Mouse (Mus musculus) thymus, adult 2 months (tissue): ENCODE results near the gene Hist1h2an.

Source experiments
- CTCF ChIP-seq: fragments of 200-500 bp; IDR thresholded peaks from 2 replicates; pipeline ENCODE4 v1.5.1; 2012; ENCODE audit warnings: mild to moderate bottlenecking, control low read depth, low read length, moderate library complexity, borderline replicate concordance; ENCODE audit not compliant: control insufficient read depth, poor library complexity, insufficient read depth; ENCODE audit errors: extremely low read depth
- POLR2A ChIP-seq: fragments of 200-500 bp; IDR thresholded peaks from 2 replicates; pipeline ENCODE4 v1.6.1; 2012; ENCODE audit warnings: mild to moderate bottlenecking, low read length, control low read depth, moderate library complexity; ENCODE audit not compliant: control insufficient read depth, poor library complexity, insufficient read depth; ENCODE audit errors: extremely low read depth

- no peak for TF ChIP-seq CTCF
- no peak for TF ChIP-seq POLR2A
Measured at GRCm38 (mm10) chr13:21751827-21752226, 35.2 kb downstream of the Hist1h2an start.
